Mouse (Mus musculus): ENCODE data around the gene Sfxn5.

- no peak for TF ChIP-seq CTCF (IDR thresholded peaks at IDR 0.05; ENCODE audit: low read depth)
- TF ChIP-seq EP300 (IDR thresholded peaks at IDR 0.05; ENCODE audit: low read depth) = no peak
These were observed 145.6 kb downstream of the Sfxn5 start, which contains the start of gene Emx1 for GRCm38 (mm10) chr6:85187340-85188211.
